Mouse (Mus musculus) c-Kit-positive CD71-negative TER-119-negative erythroid progenitor cells, embryonic 14.5 days (primary cell): ENCODE measurements around the gene Asgr1.
"Not testable (repeated sequence)": the region's sequence is repeated elsewhere in the genome, so short reads cannot be mapped to it uniquely, and the experiment has no call there.

Experiments used
- DNase-seq: peaks from one replicate; pipeline ENCODE4 v3.0.0-alpha.2; 2013; ENCODE audit warnings: low read depth

The Asgr1 gene

GRCm38 (mm10) chr11:70070057-70070456, 16.2 kb downstream of the Asgr1 start:
- no peak for DNase-seq

- DNase-seq, result not testable (repeated sequence)
Measured at GRCm38 (mm10) chr11:70070603-70071002, 16.7 kb downstream of the Asgr1 start.

GRCm38 (mm10) chr11:70074379-70075071, 20.6 kb downstream of the Asgr1 start:
- peak; percentile 50 for DNase-seq

GRCm38 (mm10) chr11:70075581-70075980, 21.7 kb downstream of the Asgr1 start:
- DNase-seq, result no peak

- DNase-seq, result no peak
Measured at GRCm38 (mm10) chr11:70077441-70077840, 23.6 kb downstream of the Asgr1 start.

- no peak for DNase-seq
Measured at GRCm38 (mm10) chr11:70079175-70079574, 25.3 kb downstream of the Asgr1 start.

- no peak for DNase-seq
Measured at GRCm38 (mm10) chr11:70079928-70080327, 26.0 kb downstream of the Asgr1 start.

GRCm38 (mm10) chr11:70080803-70081590, 27.1 kb downstream of the Asgr1 start:
- DNase-seq, result no peak

GRCm38 (mm10) chr11:70084563-70084962, 30.7 kb downstream of the Asgr1 start:
- no peak for DNase-seq

- DNase-seq, result no peak
Measured at GRCm38 (mm10) chr11:70091986-70092783, 38.3 kb downstream of the Asgr1 start, which contains the start of gene Asgr2. Asgr2 (plus strand) TSS chr11:70092644.

GRCm38 (mm10) chr11:70097396-70097795, 43.5 kb downstream of the Asgr1 start:
- no peak for DNase-seq

GRCm38 (mm10) chr11:70099102-70099501, 45.2 kb downstream of the Asgr1 start:
- no peak for DNase-seq

- DNase-seq, result no peak
Measured at GRCm38 (mm10) chr11:70099809-70100208, 45.9 kb downstream of the Asgr1 start.

- DNase-seq, result no peak
Measured at GRCm38 (mm10) chr11:70103701-70104315, 49.9 kb downstream of the Asgr1 start.

- no peak for DNase-seq
Measured at GRCm38 (mm10) chr11:70107085-70107484, 53.2 kb downstream of the Asgr1 start.
